Mouse (Mus musculus): ENCODE results near the gene Trit1.

DNA sequence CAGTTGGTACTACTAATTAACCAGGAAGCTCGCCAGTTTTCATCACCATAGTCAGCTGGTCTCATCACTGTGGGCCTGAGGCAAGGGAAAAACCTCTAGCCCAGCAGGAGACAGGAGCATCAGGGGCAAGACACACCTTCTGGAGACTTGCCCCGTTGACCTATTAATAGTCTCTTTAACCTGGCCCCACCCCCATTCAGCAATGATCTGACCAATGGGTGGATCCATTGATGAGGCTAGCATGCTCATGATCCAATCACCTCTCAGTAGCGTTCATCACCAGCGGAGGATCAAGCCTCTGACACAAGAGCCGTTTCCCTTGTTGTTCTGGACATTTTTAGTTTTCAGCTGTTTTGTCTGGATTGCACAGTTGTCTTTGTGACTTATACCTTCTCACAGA lies 76.2 kb downstream of the Trit1 start:
- TF ChIP-seq POLR2A (IDR thresholded peaks at IDR 0.05; ENCODE audit: insufficient read depth, low read depth, low read length), result no peak
- TF ChIP-seq EP300 (IDR thresholded peaks at IDR 0.05; ENCODE audit: insufficient read depth, low read depth, low read length), result no peak

Measured in heart, adult 2 months (tissue).